Mouse (Mus musculus): ENCODE data around the gene Tns4.

- no peak for TF ChIP-seq CTCF (IDR thresholded peaks at IDR 0.05; ENCODE audit: low read depth, low read length)
- no peak for TF ChIP-seq POLR2A (IDR thresholded peaks at IDR 0.05; ENCODE audit: insufficient read depth, low read length)
- TF ChIP-seq EP300 (IDR thresholded peaks at IDR 0.05; ENCODE audit: insufficient read depth, low read depth, low read length) = no peak
Observed at GRCm38 (mm10) chr11:99118963-99119362, 29.9 kb upstream of the Tns4 start.
